Mouse (Mus musculus) kidney, embryonic 16.5 days (tissue): Measurements from ENCODE around the gene Zfp319. TPM values are rescaled to one million over a fixed set of nuclear protein-coding genes. Genes with fewer than 3 reads are reported as not detected.

Source experiments
- ATAC-seq: fragments of 200-750 bp; cut with Nextera tagmentation; 2 replicates; pipeline ENCODE4 v1.8.0; 2017; ENCODE audit warnings: moderate TSS enrichment; ENCODE audit not compliant: low FRiP score, low TSS enrichment
- H3K27ac ChIP-seq: fragments of 300-500 bp; sonication (generic); 2 replicates; pipeline ENCODE4 v1.5.1; 2014; ENCODE audit warnings: low read length
- H3K27me3 ChIP-seq: fragments of 300-500 bp; sonication (generic); 2 replicates; pipeline ENCODE4 v1.6.1; 2014; ENCODE audit warnings: low read length, control low read depth, mixed read lengths; ENCODE audit not compliant: insufficient read depth
- H3K36me3 ChIP-seq: fragments of 300-500 bp; sonication (generic); 2 replicates; pipeline ENCODE4 v1.6.1; 2014; ENCODE audit warnings: low read length, control low read depth, mixed read lengths; ENCODE audit not compliant: insufficient read depth
- H3K4me1 ChIP-seq: fragments of 300-500 bp; sonication (generic); 2 replicates; pipeline ENCODE4 v1.6.1; 2014; ENCODE audit warnings: low read length, control low read depth, mixed read lengths; ENCODE audit not compliant: insufficient read depth
- H3K4me2 ChIP-seq: fragments of 300-500 bp; sonication (generic); replicated peaks from 2 replicates; pipeline ENCODE4 v1.6.1; 2014; ENCODE audit warnings: low read depth, low read length
- H3K4me3 ChIP-seq: fragments of 300-500 bp; sonication (generic); 2 replicates; pipeline ENCODE4 v1.5.1; 2014; ENCODE audit warnings: mild to moderate bottlenecking, low read length
- H3K9ac ChIP-seq: fragments of 300-500 bp; sonication (generic); replicated peaks from 2 replicates; pipeline ENCODE4 v1.6.1; 2014; ENCODE audit warnings: low read length
- H3K9me3 ChIP-seq: fragments of 300-500 bp; sonication (generic); 2 replicates; pipeline ENCODE4 v1.6.1; 2016; ENCODE audit warnings: low read length, control low read depth
- WGBS: fragments of 180-500 bp; shearing (Covaris S2); extraction: QIAGEN DNeasy Blood & Tissue Kit; methylation state at CpG from one replicate; pipeline ENCODE4 v1.1.7; 2014; 5-methylcytosine and 5-hydroxymethylcytosine counted together
- polyA plus RNA-seq: library from polyadenylated mRNA; unstranded; fragments of >200 nt; fragmentation: Nextera tagmentation; extraction: Ambion mirVana; gene quantifications from 2 replicates; pipeline ENCODE4 v1.2.1, GENCODE M21; 2015

The Zfp319 gene
- polyA plus RNA-seq, 1 experiment from 2014 or later: 9.5 TPM

GRCm38 (mm10) chr8:95352151-95352870 lies 20.6 kb upstream of the Zfp319 start, which contains the start of gene Mmp15:
Mmp15 (plus strand) TSS chr8:95352268.
- ATAC-seq: peak; percentile 86
- Histone ChIP-seq H3K27me3 (peaks cover 2% of the 10 kb centered on the region; the same call in 1 of the 2 replicates), H3K4me3 (peak within 1 kb of the TSS; percentile 82), H3K9me3 (no peaks in the 10 kb centered on the region), H3K4me1 (peaks cover 26% of the 10 kb centered on the region), H3K36me3 (0 out of 2 replicates have a peak, but pooled peaks cover 2% of the 10 kb centered on the region), H3K9ac (peak within 1 kb of the TSS; percentile 88), H3K4me2 (peak within 1 kb of the TSS; percentile 98), H3K27ac (peak within 1 kb of the TSS; percentile 78)
- WGBS: 0% methylated on average over 72 of the region's 80 CpGs

- H3K36me3 ChIP-seq: 0 out of 2 replicates have a peak, but pooled peaks cover 3% of the 10 kb centered on the region
- H3K9ac ChIP-seq: 0 out of 2 replicates have a peak overlapping the region, but pooled peaks have one; percentile 88
- H3K4me2 ChIP-seq: peak overlapping the region; percentile 98
- peaks cover 2% of the 10 kb centered on the region; the same call in 1 of the 2 replicates for H3K27me3 ChIP-seq
- H3K4me1 ChIP-seq: peaks cover 31% of the 10 kb centered on the region
- H3K27ac ChIP-seq: no peak overlapping the region
- H3K9me3 ChIP-seq: no peaks in the 10 kb centered on the region
- peak; percentile 20; the same call in 1 of the 2 replicates for ATAC-seq
- H3K4me3 ChIP-seq: peak overlapping the region; percentile 82
- 2% methylated on average over 15 of the region's 15 CpGs for WGBS
Measured at GRCm38 (mm10) chr8:95351461-95351860, 19.7 kb upstream of the Zfp319 start.

GRCm38 (mm10) chr8:95348811-95349630 lies 17.3 kb upstream of the Zfp319 start:
- ATAC-seq: no peak
- Histone ChIP-seq H3K4me3 (no peak overlapping the region), H3K4me1 (peaks cover 30% of the 10 kb centered on the region), H3K9me3 (no peaks in the 10 kb centered on the region), H3K27ac (no peak overlapping the region), H3K27me3 (peaks cover 2% of the 10 kb centered on the region; the same call in 1 of the 2 replicates), H3K4me2 (no peak overlapping the region), H3K9ac (no peak overlapping the region), H3K36me3 (peaks cover 22% of the 10 kb centered on the region; the same call in 1 of the 2 replicates)
- 67% methylated on average over 18 of the region's 19 CpGs for WGBS

- peaks cover 2% of the 10 kb centered on the region; the same call in 1 of the 2 replicates for H3K27me3 ChIP-seq
- H3K9me3 ChIP-seq: no peaks in the 10 kb centered on the region
- no peak overlapping the region for H3K27ac ChIP-seq
- WGBS: 95% methylated on average over 2 of the region's 2 CpGs
- H3K9ac ChIP-seq: no peak overlapping the region
- H3K4me1 ChIP-seq: peaks cover 24% of the 10 kb centered on the region
- H3K4me3 ChIP-seq: no peak overlapping the region
- no peak for ATAC-seq
- H3K36me3 ChIP-seq: peaks cover 25% of the 10 kb centered on the region; the same call in 1 of the 2 replicates
- H3K4me2 ChIP-seq: no peak overlapping the region
Measured at GRCm38 (mm10) chr8:95348356-95348755, 16.6 kb upstream of the Zfp319 start.

GRCm38 (mm10) chr8:95346643-95347545 lies 15.1 kb upstream of the Zfp319 start:
- no peak overlapping the region for H3K9ac ChIP-seq
- peak; percentile 47 for ATAC-seq
- peaks cover 27% of the 10 kb centered on the region; the same call in 1 of the 2 replicates for H3K36me3 ChIP-seq
- H3K4me1 ChIP-seq: peaks cover 17% of the 10 kb centered on the region
- H3K4me3 ChIP-seq: no peak overlapping the region
- no peaks in the 10 kb centered on the region for H3K9me3 ChIP-seq
- H3K4me2 ChIP-seq: no peak overlapping the region
- H3K27ac ChIP-seq: no peak overlapping the region
- WGBS: 13% methylated on average over 8 of the region's 8 CpGs
- H3K27me3 ChIP-seq: peaks cover 2% of the 10 kb centered on the region; the same call in 1 of the 2 replicates

GRCm38 (mm10) chr8:95344668-95345067 lies 12.9 kb upstream of the Zfp319 start:
- H3K4me1 ChIP-seq: peaks cover 12% of the 10 kb centered on the region
- 81% methylated on average over 6 of the region's 6 CpGs for WGBS
- H3K27me3 ChIP-seq: no peaks in the 10 kb centered on the region
- H3K9me3 ChIP-seq: no peaks in the 10 kb centered on the region
- no peak for ATAC-seq
- no peak overlapping the region for H3K4me2 ChIP-seq
- H3K4me3 ChIP-seq: no peak overlapping the region
- peaks cover 32% of the 10 kb centered on the region; the same call in 1 of the 2 replicates for H3K36me3 ChIP-seq
- H3K27ac ChIP-seq: no peak overlapping the region
- H3K9ac ChIP-seq: no peak overlapping the region

GRCm38 (mm10) chr8:95341721-95342120 lies 10.0 kb upstream of the Zfp319 start:
- Histone ChIP-seq H3K9me3 (no peaks in the 10 kb centered on the region), H3K4me1 (no peaks in the 10 kb centered on the region; the same call in 1 of the 2 replicates), H3K27ac (no peak overlapping the region), H3K9ac (no peak overlapping the region), H3K36me3 (peaks cover 36% of the 10 kb centered on the region; the same call in 1 of the 2 replicates), H3K4me2 (no peak overlapping the region), H3K4me3 (no peak overlapping the region), H3K27me3 (no peaks in the 10 kb centered on the region)
- 65% methylated on average over 5 of the region's 5 CpGs for WGBS
- no peak for ATAC-seq

- Histone ChIP-seq H3K9me3 (no peaks in the 10 kb centered on the region), H3K4me3 (no peak overlapping the region), H3K27me3 (no peaks in the 10 kb centered on the region), H3K9ac (no peak overlapping the region), H3K36me3 (peaks cover 25% of the 10 kb centered on the region; the same call in 1 of the 2 replicates), H3K4me2 (no peak overlapping the region), H3K4me1 (peaks cover 8% of the 10 kb centered on the region), H3K27ac (no peak overlapping the region)
- no peak for ATAC-seq
Measured at GRCm38 (mm10) chr8:95336363-95336762, 4.6 kb upstream of the Zfp319 start.

GRCm38 (mm10) chr8:95335706-95336105 lies 4.0 kb upstream of the Zfp319 start:
- Histone ChIP-seq H3K36me3 (peaks cover 24% of the 10 kb centered on the region; the same call in 1 of the 2 replicates), H3K4me3 (no peak overlapping the region), H3K4me2 (no peak overlapping the region), H3K9ac (no peak overlapping the region), H3K27ac (no peak overlapping the region), H3K4me1 (peaks cover 10% of the 10 kb centered on the region), H3K27me3 (no peaks in the 10 kb centered on the region), H3K9me3 (no peaks in the 10 kb centered on the region)
- WGBS: 88% methylated on average over 1 of the region's 1 CpGs
- no peak for ATAC-seq
